Mouse (Mus musculus) liver, embryonic 16.5 days (tissue): Measurements from ENCODE around the gene Cep295. TPM values are rescaled to one million over a fixed set of nuclear protein-coding genes. Genes with fewer than 3 reads are reported as not detected.
"Not testable (repeated sequence)": the region's sequence is repeated elsewhere in the genome, so short reads cannot be mapped to it uniquely, and the experiment has no call there.

Source experiments
- ATAC-seq: fragments of 200-750 bp; cut with Nextera tagmentation; 2 replicates; pipeline ENCODE4 v1.8.0; 2017; ENCODE audit warnings: low read depth, mild to moderate bottlenecking, moderate number of reproducible peaks, moderate library complexity
- H3K27ac ChIP-seq: fragments of 300-500 bp; sonication (generic); 2 replicates; pipeline ENCODE4 v1.5.1; 2014; ENCODE audit warnings: mild to moderate bottlenecking, low read length
- H3K27me3 ChIP-seq: fragments of 300-500 bp; sonication (generic); 2 replicates; pipeline ENCODE4 v1.6.1; 2014; ENCODE audit warnings: low read depth, low read length, mixed read lengths; ENCODE audit not compliant: control insufficient read depth, insufficient read depth
- H3K36me3 ChIP-seq: fragments of 300-500 bp; sonication (generic); 2 replicates; pipeline ENCODE4 v1.6.1; 2014; ENCODE audit warnings: mild to moderate bottlenecking; ENCODE audit not compliant: control insufficient read depth, insufficient read depth
- H3K4me1 ChIP-seq: fragments of 300-500 bp; sonication (generic); 2 replicates; pipeline ENCODE4 v1.6.1; 2014; ENCODE audit warnings: low read depth, low read length, mixed read lengths; ENCODE audit not compliant: control insufficient read depth
- H3K4me2 ChIP-seq: fragments of 300-500 bp; sonication (generic); 2 replicates; pipeline ENCODE4 v1.6.1; 2014; ENCODE audit warnings: low read depth, low read length, mixed read lengths
- H3K4me3 ChIP-seq: fragments of 300-500 bp; sonication (generic); 2 replicates; pipeline ENCODE4 v1.5.1; 2014; ENCODE audit warnings: low read depth, mild to moderate bottlenecking, low read length
- H3K9ac ChIP-seq: fragments of 300-500 bp; sonication (generic); 2 replicates; pipeline ENCODE4 v1.6.1; 2014; ENCODE audit warnings: low read depth, low read length
- H3K9me3 ChIP-seq: fragments of 300-500 bp; sonication (generic); replicated peaks from 2 replicates; pipeline ENCODE4 v1.6.1; 2016; ENCODE audit warnings: low read length; ENCODE audit not compliant: control insufficient read depth
- WGBS: fragments of 180-500 bp; shearing (Covaris S2); extraction: QIAGEN DNeasy Blood & Tissue Kit; methylation state at CpG from one replicate; pipeline ENCODE4 v1.1.7; 2014; ENCODE audit not compliant: insufficient replicate concordance; 5-methylcytosine and 5-hydroxymethylcytosine counted together
- polyA plus RNA-seq: library from polyadenylated mRNA; unstranded; fragments of >200 nt; fragmentation: Nextera tagmentation; extraction: Ambion mirVana; gene quantifications from 2 replicates; pipeline ENCODE4 v1.2.1, GENCODE M21; 2015

Cep295 gene
- polyA plus RNA-seq, 1 experiment from 2014 or later = 6.9 TPM

DNA sequence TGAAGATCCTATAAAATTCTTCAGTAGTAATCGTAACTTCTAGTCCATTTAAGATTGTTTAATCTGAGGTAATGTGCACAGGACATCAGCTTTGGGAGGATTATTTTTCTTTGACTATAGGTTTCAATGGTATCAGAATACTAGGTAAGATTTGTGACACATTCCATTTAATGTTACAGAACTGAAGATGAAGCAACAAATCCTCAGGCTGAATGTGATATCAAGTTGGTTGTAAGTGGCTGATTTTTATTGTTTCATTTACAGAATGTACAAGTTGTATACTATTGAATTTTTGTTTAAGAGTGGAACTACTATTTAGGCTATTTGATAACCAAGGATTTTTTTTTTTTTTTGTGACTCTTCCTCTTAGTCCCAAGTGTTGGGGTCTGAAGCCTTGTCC lies 47.4 kb downstream of the Cep295 start:
- Histone ChIP-seq H3K9ac (no peak overlapping the region), H3K9me3 (no peaks in the 10 kb centered on the region), H3K4me1 (peaks cover 25% of the 10 kb centered on the region), H3K27ac (no peak overlapping the region), H3K4me2 (no peak overlapping the region), H3K36me3 (peaks cover 48% of the 10 kb centered on the region), H3K4me3 (no peak overlapping the region), H3K27me3 (no peaks in the 10 kb centered on the region)
- ATAC-seq = no peak
- 73% methylated on average over 1 of the region's 1 CpGs for WGBS

DNA sequence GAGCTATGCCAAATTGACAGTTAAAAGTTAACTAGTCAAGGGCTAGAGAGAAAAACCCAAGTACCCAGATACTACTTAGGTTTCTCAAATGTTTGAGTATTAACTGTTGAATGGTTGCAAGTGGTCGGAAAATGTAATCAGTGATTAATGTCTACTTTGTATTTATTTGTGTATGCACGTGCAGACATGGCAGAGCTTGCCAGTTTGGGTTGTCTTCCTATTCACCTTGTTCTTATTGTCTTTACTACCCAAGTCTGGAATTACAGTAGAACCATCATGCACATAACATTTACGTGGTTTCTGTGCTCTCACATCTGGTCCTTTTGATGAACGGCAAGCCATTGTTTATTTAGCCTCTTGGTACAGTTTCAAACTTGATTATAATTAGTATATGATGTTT lies 48.2 kb downstream of the Cep295 start:
- Histone ChIP-seq H3K4me2 (no peak overlapping the region), H3K36me3 (peaks cover 41% of the 10 kb centered on the region)
- ATAC-seq = no peak

GRCm38 (mm10) chr9:15308254-15308653 lies 49.3 kb downstream of the Cep295 start:
- WGBS = 20% methylated on average over 2 of the region's 2 CpGs
- H3K36me3 ChIP-seq = peaks cover 29% of the 10 kb centered on the region
- ATAC-seq = no peak
- no peak overlapping the region for H3K9ac ChIP-seq
- no peaks in the 10 kb centered on the region for H3K9me3 ChIP-seq
- H3K27me3 ChIP-seq = no peaks in the 10 kb centered on the region
- H3K4me3 ChIP-seq = no peak overlapping the region
- H3K4me2 ChIP-seq = peak overlapping the region; percentile 1; the same call in 1 of the 2 replicates
- H3K4me1 ChIP-seq = peaks cover 25% of the 10 kb centered on the region
- no peak overlapping the region for H3K27ac ChIP-seq

More for the DNA sequence above, 48.2 kb downstream of the Cep295 start:
- H3K27me3 ChIP-seq = no peaks in the 10 kb centered on the region
- H3K27ac ChIP-seq = no peak overlapping the region
- peaks cover 25% of the 10 kb centered on the region for H3K4me1 ChIP-seq
- no peak overlapping the region for H3K9ac ChIP-seq
- H3K9me3 ChIP-seq = no peaks in the 10 kb centered on the region
- WGBS = 68% methylated on average over 4 of the region's 4 CpGs
- peak overlapping the region; percentile 11; the same call in 1 of the 2 replicates for H3K4me3 ChIP-seq

GRCm38 (mm10) chr9:15307257-15307656 lies 50.3 kb downstream of the Cep295 start:
- Histone ChIP-seq H3K36me3 (peaks cover 23% of the 10 kb centered on the region), H3K4me2 (peak overlapping the region; percentile 95), H3K9ac (peak overlapping the region; percentile 94), H3K27ac (no peak overlapping the region), H3K27me3 (no peaks in the 10 kb centered on the region), H3K9me3 (no peaks in the 10 kb centered on the region), H3K4me3 (peak overlapping the region; percentile 93), H3K4me1 (peaks cover 25% of the 10 kb centered on the region)
- ATAC-seq = no peak
- WGBS = 5% methylated on average over 6 of the region's 6 CpGs

DNA sequence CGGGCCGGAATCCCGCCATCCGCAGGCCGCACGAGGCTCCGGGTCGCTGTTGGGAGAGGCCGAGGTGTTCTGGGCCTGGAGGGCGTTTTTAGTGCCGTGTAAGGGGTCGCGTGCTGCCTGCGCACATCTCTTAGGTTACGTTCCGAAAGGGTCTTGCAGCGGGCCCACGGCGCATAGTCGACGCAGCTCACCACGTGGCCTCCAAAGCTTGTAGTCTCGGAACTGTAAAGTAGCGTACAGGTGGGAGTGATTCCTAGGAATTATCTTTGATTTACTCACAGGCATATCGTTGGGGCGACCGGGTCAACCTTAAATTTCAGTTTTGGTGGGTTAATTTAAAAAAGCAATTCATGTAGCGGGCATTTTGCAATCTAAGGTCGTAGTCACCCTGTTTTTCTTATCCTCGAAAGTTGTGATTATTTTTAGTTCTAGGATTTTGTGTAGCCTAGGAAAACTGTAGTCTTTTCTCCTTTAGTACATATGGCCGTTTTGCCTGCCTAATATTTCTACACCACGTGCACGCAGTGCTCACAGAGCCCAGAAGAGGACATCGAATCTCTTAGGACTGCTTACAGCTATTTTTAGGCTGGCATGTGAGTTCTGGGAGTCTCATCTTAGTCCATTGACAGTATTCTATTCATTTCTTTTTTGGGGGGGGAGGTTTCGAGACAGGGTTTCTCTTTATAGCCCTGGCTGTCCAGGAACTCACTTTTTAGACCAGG lies 51.0 kb downstream of the Cep295 start, which contains the start of gene 4931406C07Rik:
Gene 4931406C07Rik (minus strand): TSS at position 51 of the 722 bp plus-strand sequence.
- H3K27me3 ChIP-seq = no peaks in the 10 kb centered on the region
- H3K27ac ChIP-seq = peak within 1 kb of the TSS; percentile 93
- peak within 1 kb of the TSS; percentile 94 for H3K9ac ChIP-seq
- H3K4me3 ChIP-seq = peak within 1 kb of the TSS; percentile 93
- ATAC-seq = no peak
- peaks cover 17% of the 10 kb centered on the region for H3K36me3 ChIP-seq
- H3K4me1 ChIP-seq = peaks cover 25% of the 10 kb centered on the region
- H3K9me3 ChIP-seq = no peaks in the 10 kb centered on the region
- WGBS = 0% methylated on average over 35 of the region's 35 CpGs
- peak within 1 kb of the TSS; percentile 95 for H3K4me2 ChIP-seq

DNA sequence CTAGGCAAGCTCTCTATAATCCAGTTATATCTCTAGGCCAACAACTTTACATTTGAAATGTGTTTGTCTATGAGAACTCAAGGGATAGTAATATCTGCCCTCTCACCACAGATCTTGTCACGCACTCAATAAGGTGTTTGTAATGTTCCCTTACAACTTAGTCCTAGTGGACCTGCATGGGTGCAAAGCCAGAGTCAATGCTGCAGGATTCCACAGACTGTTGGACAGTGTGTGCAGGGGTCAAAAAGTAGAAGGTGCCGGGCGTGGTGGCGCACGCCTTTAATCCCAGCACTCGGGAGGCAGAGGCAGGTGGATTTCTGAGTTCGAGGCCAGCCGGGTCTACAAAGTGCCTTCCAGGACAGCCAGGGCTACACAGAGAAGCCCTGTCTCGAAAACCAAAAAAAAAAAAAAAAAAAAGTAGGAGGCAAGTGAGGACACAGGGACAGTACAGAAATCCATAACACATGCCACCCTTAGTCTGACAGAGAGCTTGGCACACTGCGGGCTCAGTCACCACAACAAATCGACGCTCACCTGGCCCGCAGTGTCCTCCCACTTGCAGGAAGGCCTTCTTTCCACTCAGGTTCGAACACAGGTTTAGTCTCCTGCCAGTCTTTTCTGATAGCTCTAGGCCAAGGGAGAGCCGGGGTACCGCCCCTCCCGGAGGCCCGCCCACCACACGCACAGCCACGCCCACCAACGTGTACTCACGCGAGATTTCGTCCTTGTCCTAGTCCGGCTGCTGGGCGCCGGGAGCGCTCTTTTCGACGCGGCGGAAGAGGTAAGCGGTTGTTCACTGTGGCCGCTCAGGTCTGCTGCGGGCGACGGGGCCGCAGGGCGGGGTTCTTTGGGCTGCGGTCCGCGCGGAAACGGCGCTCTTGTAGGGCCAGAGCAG lies 51.8 kb downstream of the Cep295 start, which contains the start of gene Taf1d:
Gene Taf1d (plus strand): TSS at position 712 of the 895 bp plus-strand sequence.
- Histone ChIP-seq H3K4me2 (peak within 1 kb of the TSS; percentile 95), H3K4me1 (peaks cover 25% of the 10 kb centered on the region), H3K27ac (peak within 1 kb of the TSS; percentile 93), H3K4me3 (peak within 1 kb of the TSS; percentile 93), H3K36me3 (peaks cover 17% of the 10 kb centered on the region), H3K9me3 (no peaks in the 10 kb centered on the region), H3K9ac (peak within 1 kb of the TSS; percentile 94), H3K27me3 (no peaks in the 10 kb centered on the region)
- peak; percentile 93 for ATAC-seq
- WGBS = 9% methylated on average over 45 of the region's 45 CpGs

GRCm38 (mm10) chr9:15302881-15303280 lies 54.7 kb downstream of the Cep295 start:
- ATAC-seq = no peak
- no peak overlapping the region for H3K4me3 ChIP-seq
- no peak overlapping the region for H3K4me2 ChIP-seq
- H3K9ac ChIP-seq = no peak overlapping the region
- no peak overlapping the region for H3K27ac ChIP-seq
- H3K27me3 ChIP-seq = no peaks in the 10 kb centered on the region
- H3K9me3 ChIP-seq = no peaks in the 10 kb centered on the region
- H3K36me3 ChIP-seq = no peaks in the 10 kb centered on the region
- WGBS = 73% methylated on average over 2 of the region's 2 CpGs
- peaks cover 18% of the 10 kb centered on the region for H3K4me1 ChIP-seq

- WGBS = 73% methylated on average over 6 of the region's 6 CpGs
- not testable (repeated sequence) for H3K9me3 ChIP-seq, H3K4me2 ChIP-seq, H3K4me1 ChIP-seq, ATAC-seq, H3K9ac ChIP-seq, H3K27ac ChIP-seq, H3K4me3 ChIP-seq, H3K36me3 ChIP-seq, H3K27me3 ChIP-seq
These were observed 55.6 kb downstream of the Cep295 start for GRCm38 (mm10) chr9:15302006-15302405.
